Mouse (Mus musculus): ENCODE data around the gene Rnaset2b. TPM values are rescaled to one million over a fixed set of nuclear protein-coding genes. Genes with fewer than 3 reads are reported as not detected.
A peak's percentile ranks its signal among the peaks of the same experiment; 100 is the strongest.
"Not testable (repeated sequence)": the region's sequence is repeated elsewhere in the genome, so short reads cannot be mapped to it uniquely, and the experiment has no call there.

Rnaset2b gene
- polyA plus RNA-seq, 1 experiment from 2014 or later = 128 TPM

DNA sequence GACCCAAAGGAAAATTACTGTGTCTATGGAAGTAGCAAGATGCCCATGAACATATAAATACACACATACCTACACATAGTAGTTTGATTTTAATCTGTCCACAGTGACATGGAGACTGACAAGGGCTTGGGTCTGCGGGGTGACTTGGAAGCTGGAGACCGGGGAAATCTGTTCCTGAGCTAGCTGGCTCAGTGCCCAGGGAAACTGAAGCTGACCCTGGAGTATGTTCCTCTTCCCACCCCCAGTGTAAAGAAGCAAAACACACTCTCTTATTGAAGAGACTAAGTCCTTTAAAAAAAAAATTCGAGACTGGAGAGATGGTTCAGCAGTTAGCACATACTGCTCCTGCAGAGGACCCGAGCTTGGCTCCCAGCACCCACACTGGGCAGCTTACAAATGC lies 7.5 kb upstream of the Rnaset2b start:
- not testable (repeated sequence) for H3K27ac ChIP-seq (replicated peaks); H3K9me3 ChIP-seq (replicated peaks); DNase-seq (ENCODE audit: low spot score); H3K4me3 ChIP-seq; H3K4me1 ChIP-seq; H3K36me3 ChIP-seq; H3K27me3 ChIP-seq (ENCODE audit: low read depth, poor library complexity, severe bottlenecking)
- 80% methylated on average over 4 of the region's 4 CpGs for WGBS

GRCm38 (mm10) chr17:6965364-6965763 lies 5.1 kb upstream of the Rnaset2b start:
- DNase-seq (ENCODE audit: low spot score) = peak; percentile 14
- not testable (repeated sequence) for H3K27me3 ChIP-seq (ENCODE audit: low read depth, poor library complexity, severe bottlenecking); H3K4me1 ChIP-seq; H3K4me3 ChIP-seq; H3K27ac ChIP-seq (replicated peaks); H3K36me3 ChIP-seq; H3K9me3 ChIP-seq (replicated peaks)
- 18% methylated on average over 6 of the region's 6 CpGs for WGBS

DNA sequence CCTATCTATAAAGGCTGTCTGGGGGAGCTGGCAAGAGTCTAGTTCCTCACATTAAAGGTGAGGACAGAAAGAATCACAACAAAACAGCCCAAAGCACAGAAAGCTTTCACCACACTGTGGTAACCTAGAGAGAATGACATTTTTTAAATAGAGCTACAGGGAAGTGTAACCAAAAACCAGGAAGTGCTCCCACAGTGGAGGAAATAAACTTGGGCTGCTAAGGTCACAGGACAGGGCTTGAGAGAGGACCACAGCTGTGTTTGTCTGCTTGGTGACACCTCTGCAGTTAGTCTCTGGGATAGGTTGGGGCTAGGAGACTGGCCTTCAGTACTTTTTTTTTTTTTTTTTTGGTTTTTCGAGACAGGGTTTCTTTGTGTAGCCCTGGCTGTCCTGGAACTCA lies 2.8 kb upstream of the Rnaset2b start:
- H3K27me3 ChIP-seq (ENCODE audit: low read depth, poor library complexity, severe bottlenecking) = not testable (repeated sequence)
- 63% methylated on average over 1 of the region's 1 CpGs for WGBS

DNA sequence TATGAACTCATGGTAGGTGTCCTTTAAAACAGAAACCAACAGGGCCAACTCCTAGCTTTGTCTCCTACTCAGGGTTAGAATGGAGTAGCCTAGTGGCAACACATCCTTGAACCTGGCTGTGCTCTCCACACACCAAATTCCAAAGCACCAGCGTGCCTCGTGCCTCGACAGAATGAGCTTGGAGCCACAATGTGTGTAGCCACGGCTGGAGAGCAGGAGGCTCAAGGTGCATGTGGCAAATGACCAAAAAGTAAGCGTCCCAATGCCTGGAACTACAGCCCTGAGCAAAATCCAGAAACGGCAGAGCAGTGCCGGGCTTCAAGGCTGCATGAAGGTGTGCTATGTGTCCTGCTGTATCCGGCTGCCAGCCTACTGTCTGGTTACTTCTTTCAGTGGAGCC lies 804 bp downstream of the Rnaset2b start:
- not testable (repeated sequence) for H3K27ac ChIP-seq (replicated peaks); H3K27me3 ChIP-seq (ENCODE audit: low read depth, poor library complexity, severe bottlenecking); H3K9me3 ChIP-seq (replicated peaks); H3K4me1 ChIP-seq; DNase-seq (ENCODE audit: low spot score); H3K4me3 ChIP-seq; H3K36me3 ChIP-seq
- 84% methylated on average over 8 of the region's 8 CpGs for WGBS

More for the DNA sequence above, 2.8 kb upstream of the Rnaset2b start:
- not testable (repeated sequence) for DNase-seq (ENCODE audit: low spot score); H3K36me3 ChIP-seq; H3K27ac ChIP-seq (replicated peaks); H3K4me3 ChIP-seq; H3K9me3 ChIP-seq (replicated peaks); H3K4me1 ChIP-seq

- H3K4me1 ChIP-seq; DNase-seq (ENCODE audit: low spot score); H3K36me3 ChIP-seq; H3K9me3 ChIP-seq (replicated peaks); H3K4me3 ChIP-seq; H3K27me3 ChIP-seq (ENCODE audit: low read depth, poor library complexity, severe bottlenecking); H3K27ac ChIP-seq (replicated peaks): not testable (repeated sequence)
- 67% methylated on average over 4 of the region's 4 CpGs for WGBS
Observed at GRCm38 (mm10) chr17:6972836-6973396, 2.5 kb downstream of the Rnaset2b start.

DNA sequence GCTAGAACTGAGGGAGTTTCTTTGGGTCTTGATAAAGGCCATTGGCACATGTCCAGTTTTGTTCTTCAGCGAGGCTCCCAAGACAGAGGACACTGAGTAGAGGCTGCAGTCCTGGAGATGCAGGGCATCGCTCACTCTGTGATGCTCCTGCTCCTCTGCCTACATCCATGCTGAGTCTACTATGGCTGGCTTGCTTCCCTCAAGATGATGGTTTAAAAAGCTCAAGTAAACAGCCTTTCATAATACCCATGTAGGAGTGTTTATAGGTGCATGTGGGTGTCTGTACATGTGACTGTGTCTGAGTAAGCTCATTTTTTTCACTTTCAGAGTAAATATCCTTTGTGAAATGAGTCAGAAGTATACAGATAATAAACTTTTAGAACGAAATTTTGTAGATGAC lies 4.6 kb downstream of the Rnaset2b start:
- H3K4me3 ChIP-seq; H3K36me3 ChIP-seq; H3K4me1 ChIP-seq; H3K27ac ChIP-seq (replicated peaks); H3K9me3 ChIP-seq (replicated peaks); DNase-seq (ENCODE audit: low spot score); H3K27me3 ChIP-seq (ENCODE audit: low read depth, poor library complexity, severe bottlenecking): not testable (repeated sequence)
- 77% methylated on average over 3 of the region's 3 CpGs for WGBS

DNA sequence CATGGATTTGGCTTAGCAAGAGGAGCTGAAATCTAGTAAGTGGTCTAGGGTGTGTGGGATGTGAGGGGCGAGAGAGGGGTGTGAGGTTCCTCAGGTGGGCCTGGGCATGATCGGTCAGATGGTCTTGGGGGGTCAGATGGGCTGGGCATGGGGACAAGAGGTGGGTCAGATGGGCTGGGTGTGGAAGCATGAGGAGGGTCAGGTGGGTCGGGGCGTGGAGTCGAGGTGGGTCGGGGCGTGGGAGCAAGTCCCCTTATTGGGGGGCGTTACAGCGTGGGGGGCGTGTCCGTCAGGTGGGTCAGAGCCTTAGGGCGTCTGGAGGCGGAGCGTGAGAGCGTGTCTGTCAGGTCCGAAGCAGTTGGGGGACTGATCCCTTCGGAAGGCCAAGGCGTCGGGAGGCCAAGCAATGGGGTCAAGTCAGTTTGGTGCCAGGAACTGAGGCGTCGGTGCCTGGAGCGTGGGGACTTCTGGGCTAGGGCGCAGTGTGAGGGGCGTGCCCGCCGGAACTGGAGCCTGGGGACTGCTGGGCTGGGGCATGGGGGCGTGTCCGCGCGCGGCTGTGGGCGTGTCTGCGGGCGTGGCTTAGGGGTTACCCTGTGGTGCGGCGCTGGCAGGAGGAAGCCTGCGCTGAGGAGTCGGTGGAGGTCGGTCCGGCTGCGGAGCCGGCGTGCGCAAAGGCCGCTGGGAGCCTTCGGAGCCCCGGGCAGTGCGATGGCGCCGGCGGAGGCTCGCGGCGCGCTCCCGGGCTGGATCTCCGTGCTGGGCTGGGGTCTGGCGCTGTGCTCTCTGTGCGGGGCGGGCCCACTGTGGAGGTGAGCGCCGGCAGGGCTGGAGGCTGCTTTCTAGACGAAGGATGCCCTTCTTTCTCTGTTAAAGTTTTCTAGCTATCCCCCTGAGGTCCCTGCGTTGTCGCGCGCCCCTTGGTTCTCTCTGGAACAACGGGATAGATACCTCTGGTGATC lies 8.1 kb downstream of the Rnaset2b start, which contains the start of gene Gm49721:
Gene Gm49721 (plus strand): TSS at position 618 of the 962 bp plus-strand sequence.
- WGBS = 2% methylated on average over 55 of the region's 68 CpGs

GRCm38 (mm10) chr17:6979380-6979779 lies 8.9 kb downstream of the Rnaset2b start:
- H3K36me3 ChIP-seq; H3K9me3 ChIP-seq (replicated peaks); H3K4me1 ChIP-seq; H3K27me3 ChIP-seq (ENCODE audit: low read depth, poor library complexity, severe bottlenecking): not testable (repeated sequence)
- 37% methylated on average over 5 of the region's 5 CpGs for WGBS
- DNase-seq (ENCODE audit: low spot score) = peak; percentile 14
- peak overlapping the region; percentile 84; the same call in 1 of the 2 replicates for H3K27ac ChIP-seq (replicated peaks)
- peak overlapping the region; percentile 59 for H3K4me3 ChIP-seq

More for the DNA sequence above, 8.1 kb downstream of the Rnaset2b start, which contains the start of gene Gm49721:
- not testable (repeated sequence) for H3K27me3 ChIP-seq (ENCODE audit: low read depth, poor library complexity, severe bottlenecking); H3K4me1 ChIP-seq; H3K36me3 ChIP-seq; H3K9me3 ChIP-seq (replicated peaks)
- Histone ChIP-seq H3K27ac (replicated peaks) (peak within 1 kb of the TSS; percentile 84), H3K4me3 (peak within 1 kb of the TSS; percentile 59)
- DNase-seq (ENCODE audit: low spot score) = peak; percentile 32

GRCm38 (mm10) chr17:6980144-6980543 lies 9.7 kb downstream of the Rnaset2b start:
- 90% methylated on average over 5 of the region's 8 CpGs for WGBS
- H3K27ac ChIP-seq (replicated peaks); H3K4me3 ChIP-seq; DNase-seq (ENCODE audit: low spot score); H3K27me3 ChIP-seq (ENCODE audit: low read depth, poor library complexity, severe bottlenecking); H3K9me3 ChIP-seq (replicated peaks); H3K36me3 ChIP-seq; H3K4me1 ChIP-seq: not testable (repeated sequence)

GRCm38 (mm10) chr17:6986118-6986517 lies 15.7 kb downstream of the Rnaset2b start:
- not testable (repeated sequence) for H3K4me1 ChIP-seq; H3K4me3 ChIP-seq; H3K36me3 ChIP-seq; H3K9me3 ChIP-seq (replicated peaks); DNase-seq (ENCODE audit: low spot score); H3K27ac ChIP-seq (replicated peaks); H3K27me3 ChIP-seq (ENCODE audit: low read depth, poor library complexity, severe bottlenecking)
- 96% methylated on average over 1 of the region's 1 CpGs for WGBS

- not testable (repeated sequence) for H3K36me3 ChIP-seq; H3K4me1 ChIP-seq; H3K27ac ChIP-seq (replicated peaks); H3K9me3 ChIP-seq (replicated peaks); H3K4me3 ChIP-seq; H3K27me3 ChIP-seq (ENCODE audit: low read depth, poor library complexity, severe bottlenecking); DNase-seq (ENCODE audit: low spot score)
- no CpG with 5 or more reads among the region's 6 CpGs for WGBS
Observed at GRCm38 (mm10) chr17:6995504-6995903, 25.1 kb downstream of the Rnaset2b start.

GRCm38 (mm10) chr17:6996826-6997225 lies 26.4 kb downstream of the Rnaset2b start:
- DNase-seq (ENCODE audit: low spot score); H3K36me3 ChIP-seq; H3K4me1 ChIP-seq; H3K27ac ChIP-seq (replicated peaks); H3K9me3 ChIP-seq (replicated peaks); H3K27me3 ChIP-seq (ENCODE audit: low read depth, poor library complexity, severe bottlenecking); H3K4me3 ChIP-seq: not testable (repeated sequence)
- 87% methylated on average over 8 of the region's 8 CpGs for WGBS

DNA sequence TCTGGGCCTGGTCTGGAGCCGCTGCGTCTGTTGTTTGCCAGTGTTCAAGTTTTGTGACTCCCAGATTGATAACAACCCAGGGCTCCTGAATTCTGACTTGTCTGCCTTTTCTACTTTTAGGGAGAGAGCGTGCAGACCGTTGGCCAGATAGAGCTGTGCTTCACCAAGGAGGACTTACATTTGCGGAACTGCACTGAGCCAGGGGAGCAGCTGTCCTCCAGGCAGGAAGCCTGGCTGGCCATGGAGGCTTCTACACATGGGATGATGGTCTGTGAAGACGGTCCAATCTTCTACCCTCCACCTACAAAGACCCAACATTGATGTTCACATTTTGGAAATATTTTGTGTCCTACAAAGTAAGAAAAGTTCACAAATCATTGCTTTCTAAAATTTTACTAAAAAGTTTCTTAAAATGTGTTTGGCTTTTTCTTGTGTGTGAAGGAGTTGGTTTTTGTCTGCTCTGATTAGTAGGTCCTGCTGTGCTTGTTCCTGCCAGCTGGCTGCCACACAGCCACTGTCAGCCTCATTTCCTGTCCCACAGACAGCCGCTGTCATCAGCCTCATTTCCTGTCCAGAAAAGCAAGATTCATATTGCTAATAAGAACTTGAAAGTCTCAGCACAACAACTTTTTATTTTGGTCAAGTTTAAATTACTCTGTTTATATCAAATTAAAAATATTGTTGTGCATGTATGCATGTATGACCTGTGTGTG lies 27.5 kb downstream of the Rnaset2b start:
- not testable (repeated sequence) for H3K27ac ChIP-seq (replicated peaks); H3K4me1 ChIP-seq; H3K27me3 ChIP-seq (ENCODE audit: low read depth, poor library complexity, severe bottlenecking); H3K9me3 ChIP-seq (replicated peaks); H3K36me3 ChIP-seq; DNase-seq (ENCODE audit: low spot score); H3K4me3 ChIP-seq
- WGBS = 100% methylated on average over 1 of the region's 7 CpGs
